Mouse (Mus musculus) left cerebral cortex, postnatal 4 days (tissue): Measurements from ENCODE around the gene Myrip. TPM values are rescaled to one million over a fixed set of nuclear protein-coding genes. Genes with fewer than 3 reads are reported as not detected.
"Not testable (repeated sequence)": the region's sequence is repeated elsewhere in the genome, so short reads cannot be mapped to it uniquely, and the experiment has no call there.

Experiments used
- DNase-seq: peaks from one replicate; pipeline ENCODE4 v3.0.0-alpha.2; 2022
- intact Hi-C: fragments of 180-260 bp; cut with DNase I; formaldehyde crosslinking; loops from one replicate; pipeline ENCODE4 v1.15.1; 2025
- total RNA-seq, 2 experiments: library from RNA; stranded (reverse); gene quantifications; 2 replicates each; pipeline ENCODE4 v1.2.3; 2021

Gene Myrip
- total RNA-seq, 2 experiments from 2014 or later, result 24.7 to 25.2 TPM

DNA sequence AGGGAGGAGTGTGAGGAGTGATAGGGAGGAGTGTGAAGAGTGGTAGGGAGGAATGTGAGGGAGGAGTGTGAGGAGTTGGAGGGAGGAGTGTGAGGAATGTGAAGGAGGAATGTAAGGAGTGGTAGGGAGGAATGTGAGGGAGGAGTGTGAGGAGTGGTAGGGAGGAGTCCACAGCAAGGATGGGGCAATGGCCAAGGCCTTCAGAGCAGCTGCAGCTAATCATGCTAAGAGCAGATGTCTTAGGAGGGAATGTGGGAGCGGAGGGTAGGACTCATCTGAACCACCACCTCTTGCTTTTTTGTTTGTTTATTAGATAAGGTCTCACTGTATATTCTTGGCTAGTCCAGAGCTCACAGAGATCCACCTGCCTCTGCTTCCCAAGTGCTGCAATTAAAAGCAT, 66.2 kb downstream of the Myrip start:
- intact Hi-C loops, result no loop called here
- DNase-seq, result no peak

DNA sequence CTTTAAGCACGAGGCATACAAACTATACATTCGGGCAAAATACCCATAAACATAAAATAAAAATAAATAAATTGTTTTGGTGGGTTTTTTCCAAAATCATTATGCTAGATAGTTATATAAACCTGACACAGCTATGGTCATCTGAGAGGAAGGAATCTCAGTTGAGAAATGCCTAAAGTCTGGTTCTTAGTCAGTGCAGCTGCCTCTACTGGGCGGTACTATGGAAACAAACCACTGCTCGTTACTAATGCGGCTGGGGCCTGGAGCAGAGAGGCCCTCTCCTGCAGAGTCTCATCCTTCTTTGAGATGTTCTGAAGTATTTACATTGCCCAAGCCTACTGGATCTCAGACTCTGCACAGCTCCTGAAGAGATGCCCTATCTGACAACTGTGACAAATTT, 70.3 kb downstream of the Myrip start:
- DNase-seq, result no peak
- intact Hi-C loops, result no loop called here

DNA sequence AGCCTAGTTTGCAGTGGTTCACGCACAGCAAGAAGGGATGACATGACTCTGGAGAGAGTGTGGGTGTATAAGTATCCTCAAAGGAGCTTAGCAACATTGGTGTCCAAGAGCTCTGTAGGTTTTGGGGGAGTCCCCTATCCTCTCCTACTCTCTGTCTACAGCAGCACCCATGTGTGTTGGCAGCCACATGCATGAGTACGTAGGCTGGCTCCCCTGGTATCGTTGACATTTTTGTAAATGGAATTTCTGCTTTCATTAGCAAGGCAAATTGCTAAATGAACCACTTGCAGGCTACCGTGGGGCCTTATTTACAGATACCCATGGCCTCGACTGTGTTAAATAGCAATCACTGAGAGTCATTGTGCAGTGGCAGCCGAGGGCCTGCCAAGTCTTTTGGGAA, 71.0 kb downstream of the Myrip start:
- intact Hi-C loops, result no loop called here
- DNase-seq, result no peak

DNA sequence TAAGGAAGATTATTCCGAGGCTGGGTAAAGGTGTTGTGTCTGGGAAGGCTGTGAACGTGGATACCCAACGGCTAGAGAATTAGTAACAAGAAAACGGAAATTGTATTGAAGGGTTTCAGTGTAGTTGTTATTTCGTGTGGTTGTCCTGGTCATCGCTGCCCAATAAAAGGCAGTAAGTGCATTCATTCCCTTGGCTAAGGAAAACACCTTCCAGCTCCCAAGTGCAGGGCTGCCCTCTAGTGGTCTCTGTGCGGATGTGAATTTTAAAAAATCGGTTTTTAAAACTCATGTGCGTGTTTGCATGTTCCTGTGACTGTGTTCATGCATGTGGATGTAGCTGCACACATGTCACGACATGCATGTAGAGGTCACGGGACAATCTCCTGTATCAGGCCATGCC, 76.4 kb downstream of the Myrip start:
- DNase-seq, result peak; percentile 60

DNA sequence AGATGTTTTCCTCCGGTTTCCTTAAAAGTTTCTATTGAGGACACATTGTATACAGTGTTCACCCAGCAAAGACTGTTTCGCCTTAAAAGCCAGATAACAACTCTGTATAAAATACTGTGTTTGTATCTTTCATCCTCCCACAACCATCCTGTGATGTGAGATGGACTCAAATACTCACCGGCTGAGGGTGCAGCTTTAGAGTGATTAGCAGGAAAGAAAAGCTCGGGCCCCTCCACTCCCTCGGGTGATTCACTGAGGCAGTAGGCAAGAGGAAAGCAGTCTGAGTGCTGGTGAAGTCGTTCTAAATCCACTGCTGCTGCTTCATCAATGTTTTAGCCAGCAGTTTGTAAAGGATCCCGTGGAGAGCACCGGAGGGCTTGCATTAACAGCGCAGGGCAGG, 93.9 kb downstream of the Myrip start:
- no peak for DNase-seq
- intact Hi-C loops, result no loop called here

More for the DNA sequence above, 76.4 kb downstream of the Myrip start:
- intact Hi-C loops, result loop anchor here (5.0 kb wide), 4 partner anchors 75 to 235 kb away; partner anchors contain the start of gene Myrip

DNA sequence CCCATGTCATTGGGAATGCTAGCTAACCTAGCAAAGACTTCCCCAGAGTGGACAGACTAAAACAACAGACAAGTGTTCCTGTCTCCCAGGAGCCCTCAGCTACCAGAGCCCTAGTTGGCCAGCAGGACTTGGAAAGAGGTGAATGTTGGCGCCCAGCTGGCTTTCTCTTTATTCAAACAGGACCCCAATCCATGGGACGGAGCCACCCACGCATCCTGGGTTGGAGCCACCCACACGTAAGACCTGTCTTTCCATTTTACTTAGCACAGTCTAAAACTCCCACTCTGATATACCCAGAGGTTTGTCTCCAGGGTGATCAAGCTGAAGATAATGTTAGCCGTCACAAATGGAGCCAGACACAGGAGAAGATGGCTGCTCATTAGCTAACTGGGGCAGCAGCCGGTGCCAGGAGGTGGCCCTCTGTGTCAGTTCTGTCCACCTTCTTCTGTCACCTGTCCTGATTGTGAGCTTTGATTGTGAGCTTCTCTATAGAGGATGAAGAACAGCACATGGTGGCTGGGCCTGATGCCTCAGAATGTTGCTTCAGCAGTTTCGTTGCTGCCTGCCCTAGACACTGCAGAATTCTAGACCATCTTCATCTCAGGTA, 95.4 kb downstream of the Myrip start:
- intact Hi-C loops, result no loop called here
- DNase-seq, result no peak

DNA sequence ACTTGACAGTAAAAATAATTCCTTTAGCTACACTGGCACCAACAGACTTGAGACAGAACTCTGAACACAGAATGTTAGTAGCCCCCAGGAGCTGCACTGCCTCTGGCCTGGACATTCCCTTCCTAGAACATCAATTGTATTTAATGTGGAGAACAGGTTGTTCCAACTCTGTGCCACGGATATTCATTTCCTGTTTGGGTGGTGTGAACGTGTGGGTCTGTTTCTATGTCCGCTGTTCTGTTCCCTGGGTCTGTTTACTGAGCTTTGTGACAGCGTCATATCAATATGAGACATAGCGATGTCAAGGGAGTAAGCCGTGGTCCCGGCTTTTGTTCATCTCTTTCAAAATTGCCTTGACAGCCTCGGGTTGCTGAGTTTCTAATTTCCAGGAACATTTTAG, 97.0 kb downstream of the Myrip start:
- intact Hi-C loops, result no loop called here
- no peak for DNase-seq

DNA sequence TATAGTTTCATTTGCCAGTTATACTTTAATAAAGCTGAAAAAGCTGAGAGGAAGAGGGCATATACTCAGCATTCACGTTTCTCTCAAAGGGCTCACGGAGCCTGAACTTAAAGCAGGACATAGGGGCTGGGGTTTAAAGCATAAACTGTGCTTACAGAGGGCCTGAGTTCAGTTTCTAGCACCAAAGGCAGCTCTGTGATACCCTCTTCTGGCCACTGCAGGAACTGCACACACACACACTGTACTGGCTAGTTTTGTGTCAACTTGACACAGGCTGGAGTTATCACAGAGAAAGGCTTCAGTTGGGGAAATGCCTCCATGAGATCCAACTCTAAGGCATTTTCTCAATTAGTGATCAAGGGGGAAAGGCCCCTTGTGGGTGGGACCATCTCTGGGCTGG, 98.2 kb downstream of the Myrip start:
- peak; percentile 21 for DNase-seq
- intact Hi-C loops, result not testable (repeated sequence)

DNA sequence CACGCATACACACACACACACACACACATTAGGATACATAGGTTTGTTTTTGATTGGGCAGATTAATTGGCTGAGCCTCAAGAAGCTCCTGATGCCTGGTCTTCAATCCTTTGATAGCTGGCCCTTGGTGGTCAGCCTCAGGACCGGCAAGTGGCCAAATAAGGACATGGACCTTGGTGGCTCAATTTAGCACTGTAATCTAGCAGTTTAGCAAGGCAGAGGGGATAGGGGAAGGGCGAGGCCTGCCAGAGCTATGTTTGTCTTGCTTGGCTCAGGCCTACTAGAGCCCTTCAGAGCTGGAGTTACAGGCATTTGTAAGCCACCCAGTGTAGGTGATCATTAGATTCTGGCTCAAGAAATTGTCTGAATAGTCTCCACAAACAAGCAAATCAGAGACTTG, 101.1 kb downstream of the Myrip start:
- DNase-seq, result no peak
- intact Hi-C loops, result no loop called here

DNA sequence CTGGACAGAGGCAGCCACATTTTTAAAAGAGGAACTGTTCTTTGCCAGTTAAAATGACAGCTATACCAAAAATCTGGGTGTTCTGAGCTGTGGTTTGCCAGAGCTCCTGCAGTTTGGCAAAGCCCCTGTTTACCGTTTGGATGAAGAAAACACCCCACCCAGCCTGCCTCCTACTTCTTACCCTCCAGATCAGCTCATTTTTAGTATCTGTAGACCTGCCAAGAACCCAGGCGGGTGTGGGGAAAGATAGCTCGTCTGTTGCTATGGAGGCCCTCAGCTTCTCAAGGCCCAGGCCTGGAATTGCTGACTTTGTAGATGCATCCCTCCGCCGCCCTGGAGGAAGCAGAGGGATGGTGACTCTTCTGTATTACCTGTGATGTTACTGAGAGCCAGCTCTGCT, 102.3 kb downstream of the Myrip start:
- DNase-seq, result no peak
- intact Hi-C loops, result no loop called here

DNA sequence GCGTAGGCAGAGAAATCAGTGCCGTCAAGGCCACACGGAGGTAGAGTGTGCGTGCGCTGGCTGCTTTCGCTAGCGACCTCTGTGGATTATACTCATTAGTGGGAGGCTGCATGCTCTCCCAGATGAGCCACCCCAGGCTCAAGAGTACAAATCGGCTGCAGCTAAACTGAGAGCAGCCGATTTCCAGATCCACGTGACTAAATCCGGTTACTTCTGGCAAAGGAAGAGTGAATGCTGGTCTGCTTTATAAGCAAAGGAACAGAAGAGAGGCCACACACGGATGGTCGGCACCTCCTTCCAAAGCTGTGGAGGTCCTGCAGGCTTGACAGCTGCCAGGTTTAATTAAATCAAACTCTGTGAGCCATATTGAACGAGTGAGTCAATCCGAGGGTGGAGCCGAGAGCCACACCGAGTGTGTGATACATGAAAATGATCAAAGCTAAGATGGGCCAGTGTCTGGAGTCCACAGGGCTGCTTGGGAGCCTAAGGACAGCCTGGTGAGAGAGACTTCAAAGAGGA, 108.4 kb downstream of the Myrip start:
- intact Hi-C loops, result no loop called here
- no peak for DNase-seq

DNA sequence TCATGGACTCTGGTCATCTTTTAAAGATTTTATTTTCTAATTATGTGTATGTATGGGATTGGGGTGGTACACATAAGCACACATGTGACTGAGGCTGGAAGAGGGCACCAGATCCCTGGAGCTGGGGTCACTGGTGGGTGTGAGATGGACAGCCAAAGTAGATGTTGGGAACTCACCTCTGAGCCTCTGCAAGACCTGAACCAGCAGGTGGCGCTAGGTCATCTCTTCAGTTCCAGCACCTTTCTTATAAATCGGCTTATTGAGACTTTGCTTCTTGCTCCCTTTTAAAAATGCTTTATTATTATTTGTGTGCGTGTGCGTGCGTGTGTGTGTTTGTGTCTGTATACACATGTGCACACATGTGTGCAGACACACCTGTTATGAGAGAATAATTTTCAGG, 109.1 kb downstream of the Myrip start:
- intact Hi-C loops, result no loop called here
- peak; percentile 59 for DNase-seq

DNA sequence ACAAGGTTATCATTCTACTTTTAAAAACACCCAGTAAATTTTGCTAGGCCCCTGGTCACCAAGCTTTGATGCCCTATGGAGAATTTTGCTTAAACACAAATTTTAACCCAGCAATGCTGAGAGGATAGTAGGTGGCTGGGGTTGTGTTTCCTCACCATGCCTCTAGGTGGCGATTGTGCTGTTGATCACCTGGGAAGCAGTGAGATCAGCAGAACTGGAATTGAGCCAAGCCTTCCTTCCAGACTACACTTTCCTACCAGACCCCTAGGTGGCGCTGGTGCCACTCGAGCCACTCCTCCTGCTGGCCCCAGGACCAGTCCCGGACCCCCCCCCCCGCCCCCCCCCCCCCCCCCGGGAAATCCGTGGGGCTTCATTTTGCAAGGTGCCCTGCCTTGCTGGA, 114.2 kb downstream of the Myrip start:
- DNase-seq, result peak; percentile 79
- intact Hi-C loops, result no loop called here

DNA sequence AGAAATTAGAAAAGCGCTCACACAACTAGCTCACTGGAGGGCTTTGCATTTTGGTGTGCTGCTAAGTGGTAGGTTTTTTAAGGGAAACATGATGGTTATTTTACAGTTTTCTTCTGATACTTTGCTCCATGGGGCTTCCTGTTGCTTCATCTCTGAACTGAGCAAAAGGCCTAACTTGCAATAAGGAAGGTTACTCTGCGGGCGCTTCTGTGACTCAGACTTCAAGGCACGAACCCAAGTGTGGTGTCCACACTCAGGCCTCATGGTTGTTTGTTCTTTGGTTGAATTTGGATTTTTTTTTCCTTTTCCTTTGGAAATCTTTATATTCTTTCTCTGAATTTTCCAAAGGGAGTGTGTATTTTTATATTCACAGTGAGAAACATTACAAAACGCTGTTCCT, 114.8 kb downstream of the Myrip start:
- intact Hi-C loops, result no loop called here
- no peak for DNase-seq

DNA sequence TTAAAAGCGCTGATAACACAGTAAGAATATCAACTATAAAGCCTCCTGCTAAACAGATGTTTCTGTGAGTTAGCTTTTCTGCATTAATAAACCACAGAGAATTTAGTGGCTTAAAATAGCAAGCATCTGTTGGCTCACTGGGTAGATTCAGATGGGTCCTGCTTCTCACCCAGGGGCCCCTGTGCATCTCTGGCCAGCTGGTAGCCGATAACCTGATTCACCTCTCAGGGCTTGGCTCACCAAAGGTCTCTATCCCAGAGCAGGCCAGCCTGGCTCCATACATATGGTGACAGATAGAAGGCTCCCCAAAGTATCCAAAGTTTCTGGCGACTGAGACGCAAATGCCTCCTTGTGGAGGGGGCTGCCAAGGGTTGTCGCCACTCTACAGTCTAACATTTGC, 115.4 kb downstream of the Myrip start:
- intact Hi-C loops, result no loop called here
- no peak for DNase-seq

DNA sequence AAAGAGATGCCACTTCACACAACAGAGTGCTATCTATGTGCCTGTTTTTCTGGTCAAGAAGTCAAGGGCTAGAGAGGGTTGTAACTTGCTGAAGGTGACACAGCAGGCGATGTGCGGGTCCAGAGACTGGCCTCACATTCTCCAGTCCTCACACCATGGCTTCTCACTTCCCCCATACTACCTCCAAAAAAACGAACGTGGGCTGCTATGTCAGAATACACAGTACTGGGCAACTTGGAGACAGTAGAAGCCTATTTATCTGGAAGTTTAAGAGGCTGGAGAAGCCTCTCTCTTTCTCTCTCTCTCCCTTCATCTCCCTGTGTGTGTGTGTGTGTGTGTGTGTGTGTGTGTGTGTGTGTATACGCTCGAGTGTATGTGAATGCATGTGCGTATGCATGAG, 117.3 kb downstream of the Myrip start:
- intact Hi-C loops, result no loop called here
- DNase-seq, result no peak

DNA sequence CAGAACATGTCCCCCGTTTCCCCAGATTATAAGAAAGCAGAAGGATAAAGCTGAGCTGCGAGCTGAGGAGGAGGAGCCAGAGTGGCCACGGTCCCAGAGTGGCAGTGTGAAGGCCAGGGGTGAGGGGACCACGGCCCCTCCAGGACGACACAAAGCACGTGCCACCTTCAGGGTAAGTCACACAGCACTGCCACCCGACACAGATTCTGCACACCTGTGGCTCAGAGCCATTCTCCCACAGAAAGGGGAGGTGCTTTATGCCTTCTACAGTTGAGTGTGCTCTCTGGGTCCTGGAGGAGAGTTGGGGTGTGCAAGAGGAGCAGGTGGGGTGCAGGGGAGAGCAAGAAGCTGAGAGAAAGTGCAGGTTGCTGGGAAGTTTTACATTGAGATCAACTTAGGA, 123.3 kb downstream of the Myrip start:
- intact Hi-C loops, result loop anchor here (10.0 kb wide), 1 partner anchor 240 kb away; no protein-coding TSS in a partner anchor
- DNase-seq, result no peak

DNA sequence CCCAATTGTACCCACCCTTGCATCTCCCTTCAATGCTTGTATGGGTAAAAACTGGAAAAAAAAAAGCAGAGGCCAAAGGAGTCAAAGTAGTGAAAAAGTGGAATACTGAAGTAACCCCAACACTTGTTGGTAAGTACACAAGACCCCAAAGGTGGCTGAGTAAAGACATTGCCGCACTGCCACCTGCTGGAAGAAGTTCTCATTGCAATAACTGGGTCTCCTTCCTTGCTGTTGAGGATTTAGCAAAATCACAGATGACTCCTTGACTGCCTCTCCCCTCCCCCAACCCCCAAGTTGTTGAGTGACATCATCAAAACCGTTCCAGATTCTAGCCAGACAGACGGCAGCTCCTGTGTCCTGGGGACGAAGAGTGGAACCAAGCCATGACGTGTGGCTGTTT, 124.5 kb downstream of the Myrip start:
- DNase-seq, result peak; percentile 71
- intact Hi-C loops, result loop anchor here (5.0 to 10.0 kb wide), 2 partner anchors 241 to 283 kb away; no protein-coding TSS in a partner anchor

DNA sequence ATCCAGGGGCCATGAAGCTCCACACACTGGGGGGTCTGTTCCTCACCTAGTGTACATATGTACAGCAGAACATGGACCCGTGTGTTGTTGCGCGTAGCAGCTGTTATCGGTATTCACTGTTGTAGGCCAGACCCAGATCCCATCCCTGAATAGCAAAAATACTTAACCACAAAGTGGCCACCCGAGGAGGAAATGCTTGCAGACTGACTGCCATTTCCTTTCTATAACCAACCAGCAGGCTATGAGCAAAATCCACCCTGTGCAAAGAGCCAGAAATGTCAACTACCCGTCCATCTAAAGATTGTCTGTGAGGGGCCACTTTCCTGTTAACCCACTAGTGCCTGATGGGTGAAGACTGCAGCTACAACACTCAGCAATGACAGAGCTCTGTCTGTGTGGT, 126.9 kb downstream of the Myrip start:
- DNase-seq, result no peak
- intact Hi-C loops, result loop anchor here (5.0 to 10.0 kb wide), 2 partner anchors 243 to 286 kb away; no protein-coding TSS in a partner anchor

DNA sequence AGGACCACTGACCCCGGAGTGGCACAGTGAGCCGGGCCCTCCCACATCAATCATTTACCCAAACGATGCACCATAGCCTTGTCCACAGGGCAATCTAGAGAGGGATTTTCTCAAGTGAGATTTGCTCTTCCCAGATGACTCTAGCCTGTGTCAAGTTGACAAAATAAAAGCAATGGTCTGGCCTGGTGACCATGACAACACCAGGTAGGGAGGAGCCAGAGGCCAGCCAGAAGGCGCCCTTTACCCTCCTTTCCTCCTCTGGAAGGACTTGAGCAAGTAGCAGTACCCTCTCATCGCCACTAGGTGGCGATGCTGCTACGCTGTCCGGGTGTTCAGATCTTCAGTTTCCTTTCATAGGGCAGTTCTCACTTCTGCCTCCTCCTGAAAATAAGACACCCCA, 132.4 kb downstream of the Myrip start:
- intact Hi-C loops, result loop anchor here (2.0 kb wide), 1 partner anchor 63 kb away; no protein-coding TSS in a partner anchor
- DNase-seq, result peak; percentile 67

DNA sequence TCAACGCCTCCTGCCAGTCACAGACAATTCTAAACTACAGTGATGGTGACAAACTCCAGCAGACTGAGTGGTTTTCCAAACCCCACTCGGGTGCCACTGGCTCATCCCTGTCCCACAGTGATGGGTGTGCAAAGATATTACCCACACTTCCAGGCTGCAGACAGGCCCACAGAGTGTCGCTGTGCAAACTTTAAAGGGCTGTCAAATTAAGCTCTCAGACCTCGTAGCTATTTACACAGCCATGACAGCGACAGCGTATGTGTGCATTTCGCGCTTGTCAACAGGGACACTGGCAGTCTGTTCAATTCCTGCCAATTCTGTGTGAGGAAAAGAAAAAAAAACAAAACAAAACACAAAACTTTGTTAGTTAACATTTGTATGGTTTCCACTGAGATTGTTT, 134.5 kb downstream of the Myrip start:
- DNase-seq, result no peak
- intact Hi-C loops, result loop anchor here (2.0 to 5.0 kb wide), 2 partner anchors 61 to 136 kb away; partner anchors contain the start of gene Rpl14

DNA sequence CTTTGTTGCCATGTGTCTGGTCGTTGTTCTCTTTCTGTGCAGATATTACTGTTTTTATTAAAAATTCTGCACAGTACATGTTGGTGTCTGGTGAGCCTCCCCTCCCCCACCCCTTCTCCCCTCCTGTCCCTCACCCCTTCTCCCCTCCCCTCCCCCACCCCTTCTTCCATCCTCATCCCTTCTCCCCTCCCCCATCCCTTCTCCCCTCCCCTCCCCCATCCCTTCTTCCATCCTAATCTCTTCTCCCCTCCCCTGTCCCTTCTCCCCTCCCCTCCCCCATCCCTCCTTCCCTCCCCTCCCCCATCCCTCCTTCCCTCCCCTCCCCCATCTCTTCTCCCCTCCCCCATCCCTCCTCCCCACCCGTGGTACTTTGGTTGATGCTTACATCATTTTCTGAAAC, 135.5 kb downstream of the Myrip start:
- intact Hi-C loops, result loop anchor here (5.0 kb wide), 1 partner anchor 135 kb away; the partner anchor contains the start of gene Rpl14
- no peak for DNase-seq
